Comparison of ENCODE assay signal across 11 mouse cellular contexts in the genomic region with DNA sequence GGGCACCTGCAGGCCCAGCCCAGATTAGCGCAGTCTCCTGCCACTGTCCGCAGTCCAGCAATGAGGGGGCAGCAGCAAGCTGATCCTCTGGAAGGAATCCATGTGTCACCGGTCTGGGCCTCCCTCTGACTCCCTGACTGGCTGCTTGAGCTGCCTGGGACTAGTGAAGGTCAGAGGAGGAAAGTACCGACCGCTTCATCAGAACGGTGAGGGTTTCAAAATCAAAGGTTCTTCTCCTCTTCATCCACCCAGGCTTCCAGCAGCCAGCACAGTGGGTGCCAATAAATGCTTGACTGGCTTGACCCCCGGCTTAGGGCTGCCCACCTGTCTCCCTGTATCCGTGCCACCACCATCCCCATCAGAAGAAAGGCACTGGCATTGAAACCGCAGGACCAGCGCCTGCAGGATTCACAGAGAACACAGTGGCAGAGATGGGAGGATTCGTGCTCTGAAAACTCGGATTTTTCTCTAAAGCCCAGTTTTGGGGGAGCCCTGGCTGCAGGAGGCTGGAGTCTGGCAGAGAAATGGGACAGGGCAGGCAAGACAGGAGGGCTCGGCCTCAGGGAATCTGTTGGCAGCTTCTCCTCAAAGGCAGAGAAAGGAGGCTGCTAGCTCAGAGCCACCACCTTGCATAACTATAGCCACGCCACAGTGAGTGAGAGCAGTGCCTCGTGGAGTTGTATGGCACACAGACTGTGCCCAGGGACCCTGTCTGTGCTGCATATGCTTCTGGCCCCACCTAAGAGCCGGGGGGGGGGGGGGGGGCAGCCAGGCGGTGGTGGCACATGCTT. TPM values are rescaled to one million over a fixed set of nuclear protein-coding genes. Genes with fewer than 3 reads are reported as not detected.
A peak's percentile ranks its signal among the peaks of the same experiment; 100 is the strongest.
DNase-seq lines count a peak whose midpoint lies in the region; ATAC-seq and TF ChIP-seq lines count a peak whose summit lies in the region.
"Had no signal": no experiment of that assay in that cellular context is flagged by ENCODE, and none has a peak within 500 bp of the region (broad histone marks: within the 10 kb centered on the region; RNA-seq: fewer than 3 reads in every experiment).

No protein-coding gene starts in this region.

- H3K4me2 ChIP-seq in neural tube, embryonic 11.5 days (ENCODE audit: low read depth): peak overlapping the region; percentile 93
- peak overlapping the region; percentile 89 for H3K4me2 ChIP-seq in hindbrain, embryonic 15.5 days
- H3K4me2 ChIP-seq in intestine, postnatal 0 days (replicated peaks; ENCODE audit: low read depth): no peak overlapping the region
- no peak overlapping the region for H3K4me2 ChIP-seq in intestine, embryonic 15.5 days (replicated peaks)

- 52% methylated on average over 16 of the region's 17 CpGs for WGBS in neural tube, embryonic 11.5 days
- WGBS in hindbrain, embryonic 15.5 days: 37% methylated on average over 17 of the region's 17 CpGs
- 76% methylated on average over 15 of the region's 17 CpGs for whole genome bisulfite sequencing in intestine, postnatal 0 days
- 67% methylated on average over 16 of the region's 17 CpGs for WGBS in intestine, embryonic 15.5 days

- no peaks in the 10 kb centered on the region for H3K9me3 ChIP-seq in neural tube, embryonic 11.5 days (ENCODE audit: control insufficient read depth, low read length)
- no peaks in the 10 kb centered on the region for H3K9me3 ChIP-seq in hindbrain, embryonic 15.5 days
- no peaks in the 10 kb centered on the region for H3K9me3 ChIP-seq in intestine, postnatal 0 days (ENCODE audit: control insufficient read depth)
- H3K9me3 ChIP-seq in intestine, embryonic 15.5 days: no peaks in the 10 kb centered on the region
- H3K9me3 ChIP-seq: limb, embryonic 15.5 days had no signal

- H3K27ac ChIP-seq in neural tube, embryonic 11.5 days (ENCODE audit: low read depth, low read length): no peak overlapping the region
- peak overlapping the region; percentile 96 for H3K27ac ChIP-seq in hindbrain, embryonic 15.5 days (replicated peaks)
- no peak overlapping the region for H3K27ac ChIP-seq in intestine, postnatal 0 days (ENCODE audit: low read depth, low read length)
- H3K27ac ChIP-seq in intestine, embryonic 15.5 days: no peak overlapping the region
- H3K27ac ChIP-seq: limb, embryonic 15.5 days had no signal

- TF ChIP-seq CTCF in intestine, postnatal 0 days (IDR thresholded peaks at IDR 0.05; ENCODE audit: low read depth): no peak

- H3K36me3 ChIP-seq in neural tube, embryonic 11.5 days (ENCODE audit: control insufficient read depth, insufficient read depth, low read length): no peaks in the 10 kb centered on the region
- H3K36me3 ChIP-seq in hindbrain, embryonic 15.5 days: no peaks in the 10 kb centered on the region
- H3K36me3 ChIP-seq in intestine, postnatal 0 days (ENCODE audit: control insufficient read depth, insufficient read depth): no peaks in the 10 kb centered on the region
- H3K36me3 ChIP-seq in intestine, embryonic 15.5 days: no peaks in the 10 kb centered on the region
- H3K36me3 ChIP-seq: limb, embryonic 15.5 days had no signal

- peak overlapping the region; percentile 62 for H3K4me3 ChIP-seq in neural tube, embryonic 11.5 days (ENCODE audit: low read depth, low read length)
- H3K4me3 ChIP-seq in hindbrain, embryonic 15.5 days: peak overlapping the region; percentile 88
- H3K4me3 ChIP-seq in intestine, postnatal 0 days (ENCODE audit: low read depth, low read length): no peak overlapping the region
- H3K4me3 ChIP-seq in intestine, embryonic 15.5 days (replicated peaks): no peak overlapping the region

- peak; percentile 36 for DNase-seq in adrenal gland, postnatal 14 days
- DNase-seq in adrenal gland, postnatal 4 days (ENCODE audit: low spot score in 2 of 2): no peak
- no peak for DNase-seq in neural tube, embryonic 11.5 days (ENCODE audit: low spot score)
- no peak for DNase-seq in neural tube, embryonic 10.5 days (ENCODE audit: extremely low spot score, low spot score)
- DNase-seq in adrenal gland, adult 2 months: no peak
- DNase-seq: kidney, adult 11 months had no signal

- ATAC-seq in neural tube, embryonic 11.5 days (ENCODE audit: insufficient read depth, low FRiP score, low TSS enrichment): no peak
- no peak for ATAC-seq in hindbrain, embryonic 15.5 days (ENCODE audit: low FRiP score, low read depth)
- ATAC-seq in intestine, postnatal 0 days: no peak
- ATAC-seq in intestine, embryonic 15.5 days: no peak
- ATAC-seq: Patski had no signal

- peak overlapping the region; percentile 9 for H3K9ac ChIP-seq in neural tube, embryonic 11.5 days (ENCODE audit: low read length)
- H3K9ac ChIP-seq in hindbrain, embryonic 15.5 days: peak overlapping the region; percentile 81
- H3K9ac ChIP-seq in intestine, postnatal 0 days (ENCODE audit: low read depth, low read length): no peak overlapping the region
- no peak overlapping the region for H3K9ac ChIP-seq in intestine, embryonic 15.5 days
- H3K9ac ChIP-seq: limb, embryonic 15.5 days had no signal

- H3K27me3 ChIP-seq in neural tube, embryonic 11.5 days (ENCODE audit: control insufficient read depth, insufficient read depth, low read length): peaks cover 10% of the 10 kb centered on the region; the same call in 1 of the 2 replicates
- H3K27me3 ChIP-seq in hindbrain, embryonic 15.5 days: no peaks in the 10 kb centered on the region
- peaks cover 32% of the 10 kb centered on the region for H3K27me3 ChIP-seq in intestine, postnatal 0 days (replicated peaks; ENCODE audit: control insufficient read depth, insufficient read depth, low read length)
- H3K27me3 ChIP-seq in intestine, embryonic 15.5 days (replicated peaks): peaks cover 32% of the 10 kb centered on the region

- peaks cover 10% of the 10 kb centered on the region for H3K4me1 ChIP-seq in neural tube, embryonic 11.5 days (ENCODE audit: control insufficient read depth, insufficient read depth, low read length)
- peaks cover 50% of the 10 kb centered on the region for H3K4me1 ChIP-seq in hindbrain, embryonic 15.5 days (replicated peaks)
- no peaks in the 10 kb centered on the region for H3K4me1 ChIP-seq in intestine, postnatal 0 days (replicated peaks; ENCODE audit: control insufficient read depth, insufficient read depth, low read length)
- peaks cover 13% of the 10 kb centered on the region for H3K4me1 ChIP-seq in intestine, embryonic 15.5 days (replicated peaks)

RNA-seq across cellular contexts. Expression of a gene that starts 2.5 kb away (rescaled TPM):
- total RNA-seq in adrenal gland, postnatal 14 days (2021): 34.9 and 40.8 TPM in 2 replicates
- total RNA-seq in adrenal gland, postnatal 4 days (2021): 10 to 100 TPM; 43.4 to 47.2 TPM
- polyA plus RNA-seq in neural tube, embryonic 11.5 days (2014; fragmentation: Nextera tagmentation; extraction: Ambion mirVana): 35.3 and 40.1 TPM in 2 replicates
- 106 and 113 TPM in 2 replicates for polyA plus RNA-seq in hindbrain, embryonic 15.5 days (2015; fragmentation: Nextera tagmentation; extraction: Ambion mirVana)
- polyA plus RNA-seq in intestine, postnatal 0 days (2015; fragmentation: Nextera tagmentation; extraction: Ambion mirVana): 2.1 and 2.4 TPM in 2 replicates
- 3.7 and 4.2 TPM in 2 replicates for polyA plus RNA-seq in intestine, embryonic 15.5 days (2015; fragmentation: Nextera tagmentation; extraction: Ambion mirVana)
- 10 to 100 TPM; 34.8 to 59.0 TPM for total RNA-seq in adrenal gland, adult 2 months (2021)
- polyA plus RNA-seq in adrenal gland, adult 2 months (2012; rRNA removed): 21.8 and 22.9 TPM in 2 replicates

Comparison
In these comparisons a context has a peak if more than half of its experiments do, and no peak if none do; other contexts are left out.
1. H3K4me2 ChIP-seq: peak in neural tube, embryonic 11.5 days (single experiment) and hindbrain, embryonic 15.5 days (single experiment); none in intestine, postnatal 0 days (single experiment) and intestine, embryonic 15.5 days (single experiment).
2. H3K4me3 ChIP-seq: peak in neural tube, embryonic 11.5 days (single experiment) and hindbrain, embryonic 15.5 days (single experiment); none in intestine, postnatal 0 days (single experiment) and intestine, embryonic 15.5 days (single experiment).
3. H3K9ac ChIP-seq: peak in neural tube, embryonic 11.5 days (single experiment) and hindbrain, embryonic 15.5 days (single experiment); none in intestine, postnatal 0 days (single experiment) and intestine, embryonic 15.5 days (single experiment).